ENCODE assay signal across 13 mouse cellular contexts in genomic region chr5:78621987-78622854, GRCm38 (mm10).
DNase-seq lines count a peak whose midpoint lies in the region; ATAC-seq and TF ChIP-seq lines count a peak whose summit lies in the region.
"Had no signal": no experiment of that assay in that cellular context is flagged by ENCODE, and none has a peak within 500 bp of the region (broad histone marks: within the 10 kb centered on the region; RNA-seq: fewer than 3 reads in every experiment).

No protein-coding gene starts in this region.

- peak overlapping the region; percentile 76 for H3K27ac ChIP-seq in layer of hippocampus, adult 2 months
- H3K27ac ChIP-seq in neural tube, embryonic 14.5 days (ENCODE audit: low read depth, low read length) = peak overlapping the region; percentile 11; the same call in 1 of the 2 replicates
- no peak overlapping the region for H3K27ac ChIP-seq in liver, embryonic 12.5 days
- H3K27ac ChIP-seq: gastrocnemius, adult 2 months; stomach, embryonic 15.5 days had no signal

- H3K4me2 ChIP-seq in neural tube, embryonic 14.5 days (ENCODE audit: low read depth, low read length) = no peak overlapping the region
- H3K4me2 ChIP-seq in liver, embryonic 12.5 days = no peak overlapping the region
- H3K4me2 ChIP-seq: stomach, embryonic 15.5 days had no signal

- WGBS in neural tube, embryonic 14.5 days = 44% methylated on average over 5 of the region's 5 CpGs
- 70% methylated on average over 5 of the region's 5 CpGs for WGBS in liver, embryonic 12.5 days (ENCODE audit: insufficient replicate concordance)

- peak; percentile 8 to 22 for DNase-seq in frontal cortex, adult 2 months (ENCODE audit: extremely low spot score in 1 of 2, low spot score in 1 of 2)
- peak; percentile 98 for DNase-seq in brain, embryonic 14.5 days (ENCODE audit: low read depth)
- peak; percentile 74 to 78 for DNase-seq in layer of hippocampus, adult 2 months (ENCODE audit: low spot score in 2 of 2)
- no peak for DNase-seq in natural killer cell, adult 2 months (ENCODE audit: low spot score in 2 of 2)
- DNase-seq in urinary bladder, postnatal 10 days (ENCODE audit: low spot score) = no peak
- DNase-seq: gastrocnemius, adult 2 months; heart, postnatal 4 days; kidney, postnatal 14 days; lung, adult 18-20 months had no signal

- H3K9ac ChIP-seq in neural tube, embryonic 14.5 days (replicated peaks; ENCODE audit: low read depth, low read length) = no peak overlapping the region
- H3K9ac ChIP-seq in liver, embryonic 12.5 days = no peak overlapping the region
- H3K9ac ChIP-seq: stomach, embryonic 15.5 days had no signal

- H3K9me3 ChIP-seq in neural tube, embryonic 14.5 days (ENCODE audit: control insufficient read depth, low read length) = no peaks in the 10 kb centered on the region
- H3K9me3 ChIP-seq in liver, embryonic 12.5 days (replicated peaks) = no peaks in the 10 kb centered on the region
- H3K9me3 ChIP-seq: stomach, embryonic 15.5 days had no signal

- no peaks in the 10 kb centered on the region for H3K27me3 ChIP-seq in neural tube, embryonic 14.5 days (ENCODE audit: control insufficient read depth, insufficient read depth, low read length)
- H3K27me3 ChIP-seq in liver, embryonic 12.5 days (replicated peaks) = no peaks in the 10 kb centered on the region
- H3K27me3 ChIP-seq: stomach, embryonic 15.5 days had no signal

- H3K4me3 ChIP-seq in layer of hippocampus, adult 2 months = no peak overlapping the region
- H3K4me3 ChIP-seq in neural tube, embryonic 14.5 days (ENCODE audit: low read depth, low read length) = no peak overlapping the region
- H3K4me3 ChIP-seq in liver, embryonic 12.5 days = no peak overlapping the region
- H3K4me3 ChIP-seq: gastrocnemius, adult 2 months; stomach, embryonic 15.5 days had no signal

- H3K4me1 ChIP-seq in neural tube, embryonic 14.5 days (ENCODE audit: control insufficient read depth, insufficient read depth, low read length) = no peaks in the 10 kb centered on the region
- H3K4me1 ChIP-seq in liver, embryonic 12.5 days = no peaks in the 10 kb centered on the region
- H3K4me1 ChIP-seq: stomach, embryonic 15.5 days had no signal

- no peaks in the 10 kb centered on the region for H3K36me3 ChIP-seq in neural tube, embryonic 14.5 days (ENCODE audit: control insufficient read depth, insufficient read depth, low read length)
- H3K36me3 ChIP-seq in liver, embryonic 12.5 days = no peaks in the 10 kb centered on the region
- H3K36me3 ChIP-seq: stomach, embryonic 15.5 days had no signal

- TF ChIP-seq POLR2A in brain, embryonic 14.5 days (IDR thresholded peaks at IDR 0.05; ENCODE audit: borderline replicate concordance, extremely low read depth, insufficient read depth, insufficient read length, poor library complexity, severe bottlenecking) = no peak

- TF ChIP-seq CTCF in brain, embryonic 14.5 days (IDR thresholded peaks at IDR 0.05; ENCODE audit: borderline replicate concordance, extremely low read depth, insufficient read depth, insufficient read length) = no peak
- no peak for TF ChIP-seq CTCF in layer of hippocampus, adult 2 months (conservative IDR thresholded peaks at IDR 0.05)

- ATAC-seq in frontal cortex, adult (ENCODE audit: low TSS enrichment) = no peak
- peak; percentile 91 for ATAC-seq in neural tube, embryonic 14.5 days (ENCODE audit: low read depth)
- ATAC-seq in liver, embryonic 12.5 days = no peak

Comparison
In these comparisons a context has a peak if more than half of its experiments do, and no peak if none do; other contexts are left out.
1. DNase-seq: peak in frontal cortex, adult 2 months (2 of 2), brain, embryonic 14.5 days (single experiment) and layer of hippocampus, adult 2 months (2 of 2); none in natural killer cell, adult 2 months (0 of 2) and urinary bladder, postnatal 10 days (single experiment).